Mouse (Mus musculus): ENCODE measurements around the gene Katnbl1. TPM values are rescaled to one million over a fixed set of nuclear protein-coding genes. Genes with fewer than 3 reads are reported as not detected.
A peak's percentile ranks its signal among the peaks of the same experiment; 100 is the strongest.
"Not testable (repeated sequence)": the region's sequence is repeated elsewhere in the genome, so short reads cannot be mapped to it uniquely, and the experiment has no call there.

Gene Katnbl1
- polyA plus RNA-seq, 1 experiment from 2014 or later, result 28.1 TPM

- no peak overlapping the region for H3K9ac ChIP-seq
- WGBS, result 38% methylated on average over 1 of the region's 1 CpGs
- no peaks in the 10 kb centered on the region for H3K9me3 ChIP-seq (replicated peaks)
- H3K4me2 ChIP-seq, result no peak overlapping the region
- H3K4me1 ChIP-seq (replicated peaks), result peaks cover 4% of the 10 kb centered on the region
- 0 out of 2 replicates have a peak, but pooled peaks cover 3% of the 10 kb centered on the region for H3K36me3 ChIP-seq
- H3K27ac ChIP-seq (ENCODE audit: poor library complexity, severe bottlenecking), result no peak overlapping the region
- H3K4me3 ChIP-seq, result no peak overlapping the region
- no peaks in the 10 kb centered on the region for H3K27me3 ChIP-seq (replicated peaks)
- ATAC-seq (ENCODE audit: insufficient number of reproducible peaks, low FRiP score), result peak; percentile 45; the same call in 1 of the 2 replicates
Observed at GRCm38 (mm10) chr2:112396649-112397048, 17.6 kb downstream of the Katnbl1 start.

- no peak overlapping the region for H3K4me2 ChIP-seq
- H3K4me1 ChIP-seq (replicated peaks), result no peaks in the 10 kb centered on the region
- no peaks in the 10 kb centered on the region for H3K9me3 ChIP-seq (replicated peaks)
- ATAC-seq (ENCODE audit: insufficient number of reproducible peaks, low FRiP score), result no peak
- H3K27me3 ChIP-seq (replicated peaks), result no peaks in the 10 kb centered on the region
- H3K9ac ChIP-seq, result no peak overlapping the region
- H3K27ac ChIP-seq (ENCODE audit: poor library complexity, severe bottlenecking), result no peak overlapping the region
- 76% methylated on average over 3 of the region's 3 CpGs for WGBS
- peaks cover 28% of the 10 kb centered on the region for H3K36me3 ChIP-seq
- no peak overlapping the region for H3K4me3 ChIP-seq
Observed at GRCm38 (mm10) chr2:112407030-112407429, 28.0 kb downstream of the Katnbl1 start.

GRCm38 (mm10) chr2:112425308-112425707 is 46.3 kb downstream of the Katnbl1 start:
- H3K27ac ChIP-seq (ENCODE audit: poor library complexity, severe bottlenecking), result no peak overlapping the region
- no peak for ATAC-seq (ENCODE audit: insufficient number of reproducible peaks, low FRiP score)
- no peaks in the 10 kb centered on the region for H3K9me3 ChIP-seq (replicated peaks)
- no peaks in the 10 kb centered on the region for H3K36me3 ChIP-seq
- H3K9ac ChIP-seq, result no peak overlapping the region
- H3K4me2 ChIP-seq, result no peak overlapping the region
- H3K27me3 ChIP-seq (replicated peaks), result no peaks in the 10 kb centered on the region
- no peaks in the 10 kb centered on the region for H3K4me1 ChIP-seq (replicated peaks)
- no peak overlapping the region for H3K4me3 ChIP-seq
- 59% methylated on average over 3 of the region's 3 CpGs for WGBS

GRCm38 (mm10) chr2:112428534-112428933 is 49.5 kb downstream of the Katnbl1 start:
- H3K27me3 ChIP-seq (replicated peaks); H3K36me3 ChIP-seq; H3K9me3 ChIP-seq (replicated peaks); H3K9ac ChIP-seq; H3K4me2 ChIP-seq; ATAC-seq (ENCODE audit: insufficient number of reproducible peaks, low FRiP score); H3K4me3 ChIP-seq; H3K4me1 ChIP-seq (replicated peaks); H3K27ac ChIP-seq (ENCODE audit: poor library complexity, severe bottlenecking): not testable (repeated sequence)
- WGBS, result 71% methylated on average over 3 of the region's 3 CpGs

GRCm38 (mm10) chr2:112429665-112430064 is 50.7 kb downstream of the Katnbl1 start:
- Histone ChIP-seq H3K4me3 (no peak overlapping the region), H3K9ac (no peak overlapping the region), H3K27me3 (replicated peaks) (no peaks in the 10 kb centered on the region), H3K9me3 (replicated peaks) (no peaks in the 10 kb centered on the region), H3K4me2 (no peak overlapping the region), H3K27ac (ENCODE audit: poor library complexity, severe bottlenecking) (no peak overlapping the region), H3K36me3 (no peaks in the 10 kb centered on the region), H3K4me1 (replicated peaks) (no peaks in the 10 kb centered on the region)
- no peak for ATAC-seq (ENCODE audit: insufficient number of reproducible peaks, low FRiP score)
- 81% methylated on average over 4 of the region's 4 CpGs for WGBS

- Histone ChIP-seq H3K4me1 (replicated peaks) (no peaks in the 10 kb centered on the region), H3K27ac (ENCODE audit: poor library complexity, severe bottlenecking) (no peak overlapping the region), H3K9ac (no peak overlapping the region), H3K36me3 (no peaks in the 10 kb centered on the region), H3K27me3 (replicated peaks) (no peaks in the 10 kb centered on the region), H3K9me3 (replicated peaks) (no peaks in the 10 kb centered on the region), H3K4me2 (no peak overlapping the region), H3K4me3 (no peak overlapping the region)
- no peak for ATAC-seq (ENCODE audit: insufficient number of reproducible peaks, low FRiP score)
- WGBS, result 64% methylated on average over 5 of the region's 5 CpGs
Observed at GRCm38 (mm10) chr2:112430403-112430802, 51.4 kb downstream of the Katnbl1 start.

- WGBS, result 81% methylated on average over 2 of the region's 2 CpGs
- H3K9me3 ChIP-seq (replicated peaks), result no peaks in the 10 kb centered on the region
- no peak overlapping the region for H3K4me3 ChIP-seq
- H3K27me3 ChIP-seq (replicated peaks), result no peaks in the 10 kb centered on the region
- no peaks in the 10 kb centered on the region for H3K36me3 ChIP-seq
- H3K4me1 ChIP-seq (replicated peaks), result no peaks in the 10 kb centered on the region
- H3K4me2 ChIP-seq, result no peak overlapping the region
- no peak for ATAC-seq (ENCODE audit: insufficient number of reproducible peaks, low FRiP score)
- H3K9ac ChIP-seq, result no peak overlapping the region
- H3K27ac ChIP-seq (ENCODE audit: poor library complexity, severe bottlenecking), result no peak overlapping the region
Observed at GRCm38 (mm10) chr2:112432523-112432922, 53.5 kb downstream of the Katnbl1 start.

GRCm38 (mm10) chr2:112433359-112433758 is 54.3 kb downstream of the Katnbl1 start:
- Histone ChIP-seq H3K4me3 (no peak overlapping the region), H3K9me3 (replicated peaks) (no peaks in the 10 kb centered on the region), H3K9ac (no peak overlapping the region), H3K27ac (ENCODE audit: poor library complexity, severe bottlenecking) (no peak overlapping the region), H3K36me3 (no peaks in the 10 kb centered on the region), H3K4me2 (no peak overlapping the region), H3K27me3 (replicated peaks) (no peaks in the 10 kb centered on the region), H3K4me1 (replicated peaks) (no peaks in the 10 kb centered on the region)
- no peak for ATAC-seq (ENCODE audit: insufficient number of reproducible peaks, low FRiP score)
- WGBS, result 70% methylated on average over 2 of the region's 2 CpGs

GRCm38 (mm10) chr2:112436292-112436691 is 57.3 kb downstream of the Katnbl1 start:
- Histone ChIP-seq H3K27ac (ENCODE audit: poor library complexity, severe bottlenecking) (no peak overlapping the region), H3K9ac (no peak overlapping the region), H3K4me2 (no peak overlapping the region), H3K27me3 (replicated peaks) (no peaks in the 10 kb centered on the region), H3K9me3 (replicated peaks) (no peaks in the 10 kb centered on the region), H3K36me3 (no peaks in the 10 kb centered on the region), H3K4me1 (replicated peaks) (no peaks in the 10 kb centered on the region), H3K4me3 (no peak overlapping the region)
- no peak for ATAC-seq (ENCODE audit: insufficient number of reproducible peaks, low FRiP score)
- WGBS, result 75% methylated on average over 4 of the region's 4 CpGs

GRCm38 (mm10) chr2:112437589-112437988 is 58.6 kb downstream of the Katnbl1 start:
- Histone ChIP-seq H3K4me1 (replicated peaks) (no peaks in the 10 kb centered on the region), H3K9me3 (replicated peaks) (no peaks in the 10 kb centered on the region), H3K27ac (ENCODE audit: poor library complexity, severe bottlenecking) (no peak overlapping the region), H3K4me2 (no peak overlapping the region), H3K4me3 (no peak overlapping the region), H3K27me3 (replicated peaks) (no peaks in the 10 kb centered on the region), H3K9ac (no peak overlapping the region), H3K36me3 (no peaks in the 10 kb centered on the region)
- WGBS, result 77% methylated on average over 2 of the region's 2 CpGs
- ATAC-seq (ENCODE audit: insufficient number of reproducible peaks, low FRiP score), result no peak

GRCm38 (mm10) chr2:112443491-112443890 is 64.5 kb downstream of the Katnbl1 start:
- H3K27ac ChIP-seq (ENCODE audit: poor library complexity, severe bottlenecking), result no peak overlapping the region
- no peaks in the 10 kb centered on the region for H3K4me1 ChIP-seq (replicated peaks)
- ATAC-seq (ENCODE audit: insufficient number of reproducible peaks, low FRiP score), result no peak
- no peak overlapping the region for H3K9ac ChIP-seq
- 53% methylated on average over 2 of the region's 2 CpGs for WGBS
- H3K4me2 ChIP-seq, result no peak overlapping the region
- H3K4me3 ChIP-seq, result no peak overlapping the region
- H3K27me3 ChIP-seq (replicated peaks), result no peaks in the 10 kb centered on the region
- H3K9me3 ChIP-seq (replicated peaks), result no peaks in the 10 kb centered on the region
- H3K36me3 ChIP-seq, result no peaks in the 10 kb centered on the region

GRCm38 (mm10) chr2:112445511-112445910 is 66.5 kb downstream of the Katnbl1 start:
- no peak overlapping the region for H3K9ac ChIP-seq
- no peak overlapping the region for H3K4me2 ChIP-seq
- H3K9me3 ChIP-seq (replicated peaks), result no peaks in the 10 kb centered on the region
- no peaks in the 10 kb centered on the region for H3K4me1 ChIP-seq (replicated peaks)
- no peak overlapping the region for H3K4me3 ChIP-seq
- H3K36me3 ChIP-seq, result no peaks in the 10 kb centered on the region
- no peak for ATAC-seq (ENCODE audit: insufficient number of reproducible peaks, low FRiP score)
- no peak overlapping the region for H3K27ac ChIP-seq (ENCODE audit: poor library complexity, severe bottlenecking)
- no peaks in the 10 kb centered on the region for H3K27me3 ChIP-seq (replicated peaks)
